Mouse (Mus musculus) kidney, adult 2 months (tissue): ENCODE measurements around the gene Poldip2.

Experiments
- CTCF ChIP-seq: fragments of 200-500 bp; conservative IDR thresholded peaks from 2 replicates; pipeline ENCODE4 v1.5.1; 2011; ENCODE audit warnings: low read depth, mild to moderate bottlenecking, control low read depth, low read length, moderate library complexity, mixed read lengths; ENCODE audit not compliant: insufficient read depth, insufficient read length
- POLR2A ChIP-seq: fragments of 200-500 bp; IDR thresholded peaks from one replicate; pipeline ENCODE4 v1.6.1; 2011; ENCODE audit warnings: low read depth, low read length, control low read depth

DNA sequence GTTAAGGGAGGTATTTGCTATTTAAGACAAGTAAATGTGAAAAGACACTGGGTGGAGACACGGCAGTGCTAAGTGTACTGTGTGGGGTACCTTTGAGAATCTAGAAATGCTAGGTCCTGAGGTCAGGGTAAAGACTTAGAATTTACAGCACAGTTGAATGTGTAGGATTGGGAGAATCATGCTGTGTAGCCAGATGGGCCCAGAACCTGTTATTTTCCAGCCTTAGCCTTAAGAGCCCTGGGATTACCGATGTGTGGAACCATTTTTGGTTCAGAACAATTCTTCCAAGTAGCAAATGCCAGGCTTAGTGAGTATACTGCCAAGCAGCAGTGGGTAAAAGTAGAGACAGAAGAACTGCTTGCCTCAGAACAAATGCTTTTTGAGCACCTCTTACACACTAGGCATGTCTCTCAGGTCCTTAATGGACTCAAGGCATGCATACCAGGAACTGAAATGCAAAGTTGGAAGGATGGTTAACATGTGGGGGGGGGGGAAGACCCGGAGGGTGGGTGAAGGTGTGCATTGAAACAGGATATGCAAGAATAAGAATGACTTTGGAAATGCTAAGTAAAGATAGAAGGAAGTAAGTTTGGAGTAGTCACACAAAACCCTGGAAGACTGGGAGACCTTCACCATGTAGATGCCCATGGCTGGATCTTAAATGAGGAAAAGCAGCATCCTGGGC, 1.3 kb downstream of the Poldip2 start:
- TF ChIP-seq CTCF (no peak), POLR2A (no peak)
